Mouse (Mus musculus) lung, embryonic 15.5 days (tissue): ENCODE results near the gene Vamp9. TPM values are rescaled to one million over a fixed set of nuclear protein-coding genes. Genes with fewer than 3 reads are reported as not detected.

Experiments
- ATAC-seq: fragments of 200-750 bp; cut with Nextera tagmentation; 2 replicates; pipeline ENCODE4 v1.8.0; 2017; ENCODE audit warnings: moderate number of reproducible peaks, borderline replicate concordance; ENCODE audit not compliant: low FRiP score, low TSS enrichment; ENCODE audit errors: extremely low read depth
- H3K27ac ChIP-seq: fragments of 300-500 bp; sonication (generic); 2 replicates; pipeline ENCODE4 v1.5.1; 2015; ENCODE audit warnings: moderate library complexity, mild to moderate bottlenecking, inconsistent platforms
- H3K27me3 ChIP-seq: fragments of 300-500 bp; sonication (generic); 2 replicates; pipeline ENCODE4 v1.6.1; 2015; ENCODE audit warnings: inconsistent platforms
- H3K36me3 ChIP-seq: fragments of 300-500 bp; sonication (generic); 2 replicates; pipeline ENCODE4 v1.6.1; 2015; ENCODE audit warnings: inconsistent platforms
- H3K4me1 ChIP-seq: fragments of 300-500 bp; sonication (generic); 2 replicates; pipeline ENCODE4 v1.6.1; 2015; ENCODE audit warnings: inconsistent platforms
- H3K4me2 ChIP-seq: fragments of 300-500 bp; sonication (generic); 2 replicates; pipeline ENCODE4 v1.6.1; 2015; ENCODE audit warnings: inconsistent platforms, mild to moderate bottlenecking, moderate library complexity
- H3K4me3 ChIP-seq: fragments of 300-500 bp; sonication (generic); 2 replicates; pipeline ENCODE4 v1.5.1; 2015; ENCODE audit warnings: mild to moderate bottlenecking, inconsistent platforms
- H3K9ac ChIP-seq: fragments of 300-500 bp; sonication (generic); 2 replicates; pipeline ENCODE4 v1.6.1; 2015; ENCODE audit warnings: inconsistent platforms
- H3K9me3 ChIP-seq: fragments of 300-500 bp; sonication (generic); 2 replicates; pipeline ENCODE4 v1.6.1; 2016; ENCODE audit warnings: inconsistent platforms
- WGBS: fragments of 180-500 bp; shearing (Covaris S2); methylation state at CpG from one replicate; pipeline ENCODE4 v1.1.7; 2015; 5-methylcytosine and 5-hydroxymethylcytosine counted together
- polyA plus RNA-seq: library from polyadenylated mRNA; unstranded; fragments of >200 nt; fragmentation: Nextera tagmentation; extraction: Ambion mirVana; gene quantifications from 2 replicates; pipeline ENCODE4 v1.2.1, GENCODE M21; 2015

Gene Vamp9
- polyA plus RNA-seq, 1 experiment from 2014 or later, result 0.36 TPM

DNA sequence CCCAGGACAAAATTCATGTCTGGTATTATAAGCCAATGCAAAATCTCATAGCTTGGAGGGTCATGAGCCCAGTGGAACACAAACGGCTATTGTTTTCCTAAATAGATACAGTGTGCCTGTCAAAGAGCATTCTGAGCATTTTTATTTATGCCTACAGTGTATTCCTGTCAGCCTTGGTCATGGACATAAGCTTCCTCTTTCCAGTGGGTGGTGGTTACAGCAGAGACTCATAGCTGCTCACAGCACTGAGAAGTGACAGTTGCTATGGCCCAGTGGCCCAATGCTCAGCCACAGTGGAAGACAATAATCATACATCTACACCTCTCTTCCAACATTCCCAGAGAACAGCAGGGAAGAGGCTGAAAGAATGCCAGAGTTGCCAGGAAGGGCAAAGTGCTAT is 18.9 kb upstream of the Vamp9 start:
- no peaks in the 10 kb centered on the region for H3K9me3 ChIP-seq
- WGBS, result 71% methylated on average over 1 of the region's 1 CpGs
- H3K36me3 ChIP-seq, result no peaks in the 10 kb centered on the region
- H3K4me1 ChIP-seq, result no peaks in the 10 kb centered on the region
- ATAC-seq, result no peak
- no peak overlapping the region for H3K4me2 ChIP-seq
- no peak overlapping the region for H3K9ac ChIP-seq
- H3K27me3 ChIP-seq, result no peaks in the 10 kb centered on the region
- no peak overlapping the region for H3K27ac ChIP-seq
- H3K4me3 ChIP-seq, result no peak overlapping the region

- no peaks in the 10 kb centered on the region for H3K9me3 ChIP-seq
- no peak for ATAC-seq
- H3K4me3 ChIP-seq, result no peak overlapping the region
- H3K36me3 ChIP-seq, result no peaks in the 10 kb centered on the region
- no peak overlapping the region for H3K4me2 ChIP-seq
- H3K27me3 ChIP-seq, result no peaks in the 10 kb centered on the region
- no peak overlapping the region for H3K27ac ChIP-seq
- H3K9ac ChIP-seq, result no peak overlapping the region
- no peaks in the 10 kb centered on the region for H3K4me1 ChIP-seq
- WGBS, result 53% methylated on average over 12 of the region's 12 CpGs
Observed at GRCm38 (mm10) chr5:99891516-99892441, 14.3 kb upstream of the Vamp9 start.

DNA sequence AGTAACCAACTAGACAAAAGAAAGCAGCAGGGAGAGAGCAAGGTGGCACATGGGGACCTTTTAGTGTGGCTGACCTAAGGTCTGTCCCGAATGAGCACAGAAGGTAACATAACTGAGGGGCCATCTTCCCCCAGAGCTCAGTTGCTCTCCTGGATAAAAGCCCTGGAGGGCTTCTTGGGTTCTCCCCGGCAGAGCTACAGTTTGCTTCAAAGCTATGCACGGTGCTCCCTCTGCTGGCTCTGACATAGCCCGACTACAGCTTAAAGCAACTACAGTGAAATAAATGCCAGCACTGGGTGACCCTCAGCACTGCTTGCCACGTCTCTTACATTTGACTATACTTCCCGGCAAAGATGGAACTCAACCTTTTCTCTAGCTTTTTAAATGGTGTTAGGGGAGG is 6.0 kb upstream of the Vamp9 start:
- Histone ChIP-seq H3K4me2 (no peak overlapping the region), H3K9ac (no peak overlapping the region), H3K4me3 (no peak overlapping the region), H3K27me3 (peaks cover 4% of the 10 kb centered on the region; the same call in 1 of the 2 replicates), H3K27ac (no peak overlapping the region), H3K36me3 (no peaks in the 10 kb centered on the region), H3K9me3 (no peaks in the 10 kb centered on the region), H3K4me1 (no peaks in the 10 kb centered on the region)
- WGBS, result 9% methylated on average over 6 of the region's 6 CpGs
- peak; percentile 64; the same call in 1 of the 2 replicates for ATAC-seq

GRCm38 (mm10) chr5:99905731-99906130 is 323 bp upstream of the Vamp9 start:
- WGBS, result 58% methylated on average over 7 of the region's 7 CpGs

DNA sequence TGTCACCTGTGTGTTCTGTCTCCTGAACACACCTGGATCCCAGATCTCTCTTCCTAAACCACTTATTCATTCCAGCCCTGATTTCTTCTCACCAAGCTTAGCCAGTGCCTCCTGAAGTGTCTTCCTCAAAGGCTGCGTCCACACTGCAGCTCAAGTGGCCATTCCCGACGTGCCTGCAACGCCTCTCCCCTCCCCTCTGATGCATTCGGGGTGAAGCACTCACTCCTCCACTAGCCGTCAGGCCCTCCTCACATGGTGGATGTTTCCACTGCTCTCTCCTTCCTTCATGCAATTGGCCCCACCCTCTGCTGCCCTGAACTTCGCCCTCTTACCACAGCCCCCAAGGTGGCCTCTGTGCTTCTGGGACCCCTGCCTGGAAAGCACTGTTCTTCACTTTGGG is 9.4 kb downstream of the Vamp9 start:
- Histone ChIP-seq H3K4me3 (no peak overlapping the region), H3K4me2 (no peak overlapping the region), H3K27ac (no peak overlapping the region), H3K36me3 (no peaks in the 10 kb centered on the region), H3K9ac (no peak overlapping the region), H3K4me1 (peaks cover 14% of the 10 kb centered on the region), H3K27me3 (no peaks in the 10 kb centered on the region), H3K9me3 (no peaks in the 10 kb centered on the region)
- WGBS, result 14% methylated on average over 7 of the region's 7 CpGs
- ATAC-seq, result peak; percentile 46; the same call in 1 of the 2 replicates

More at GRCm38 (mm10) chr5:99905731-99906130, 323 bp upstream of the Vamp9 start:
- Histone ChIP-seq H3K4me2 (peak overlapping the region; percentile 70), H3K4me1 (no peaks in the 10 kb centered on the region), H3K9me3 (no peaks in the 10 kb centered on the region), H3K9ac (no peak overlapping the region), H3K27me3 (peaks cover 4% of the 10 kb centered on the region; the same call in 1 of the 2 replicates), H3K36me3 (no peaks in the 10 kb centered on the region), H3K4me3 (peak overlapping the region; percentile 72; the same call in 1 of the 2 replicates), H3K27ac (peak overlapping the region; percentile 99)
- no peak for ATAC-seq

DNA sequence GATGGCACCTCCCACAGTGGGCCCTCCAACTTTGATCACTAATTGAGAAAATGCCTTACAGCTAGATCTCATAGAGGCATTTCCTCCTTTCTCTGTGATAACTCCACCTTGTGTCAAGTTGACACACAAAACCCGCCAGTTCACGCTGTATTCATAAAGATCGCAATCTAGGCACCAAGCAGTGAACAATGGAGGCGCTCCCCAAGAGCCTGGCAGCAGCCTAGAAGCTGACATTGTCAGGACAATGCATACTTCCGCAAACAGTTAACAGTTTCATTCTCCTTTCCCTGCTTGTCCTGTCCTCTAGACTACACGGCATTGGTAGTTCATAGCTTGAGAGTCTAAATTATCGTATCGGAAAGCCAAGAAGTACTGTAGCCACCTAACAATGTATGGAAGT is 16.0 kb downstream of the Vamp9 start:
- H3K4me1 ChIP-seq, result no peaks in the 10 kb centered on the region
- no peaks in the 10 kb centered on the region for H3K36me3 ChIP-seq
- H3K4me3 ChIP-seq, result no peak overlapping the region
- H3K4me2 ChIP-seq, result no peak overlapping the region
- no peaks in the 10 kb centered on the region for H3K9me3 ChIP-seq
- H3K9ac ChIP-seq, result no peak overlapping the region
- no peak overlapping the region for H3K27ac ChIP-seq
- H3K27me3 ChIP-seq, result no peaks in the 10 kb centered on the region
- whole genome bisulfite sequencing, result 80% methylated on average over 8 of the region's 8 CpGs
- ATAC-seq, result no peak

DNA sequence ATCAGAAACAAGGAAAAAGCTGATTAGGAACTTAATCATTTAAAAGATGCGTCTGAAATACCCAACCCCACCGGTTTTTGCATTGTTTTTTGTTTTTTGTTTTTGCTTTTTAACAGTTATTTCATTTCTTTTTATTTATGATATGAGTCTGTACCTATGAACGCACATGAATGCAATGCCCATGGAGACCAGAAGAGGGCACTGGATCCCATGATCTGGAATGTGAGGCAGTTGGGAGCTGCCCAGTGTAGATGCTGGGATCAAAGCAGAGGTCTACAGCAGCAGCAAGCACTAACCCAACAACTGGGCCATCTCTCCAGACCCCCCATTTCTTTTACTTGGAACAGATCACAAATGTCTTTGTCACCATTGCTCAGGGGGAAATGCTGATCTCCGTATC is 21.9 kb downstream of the Vamp9 start:
- Histone ChIP-seq H3K4me1 (no peaks in the 10 kb centered on the region), H3K36me3 (no peaks in the 10 kb centered on the region), H3K9me3 (no peaks in the 10 kb centered on the region), H3K4me2 (no peak overlapping the region), H3K27ac (no peak overlapping the region), H3K27me3 (no peaks in the 10 kb centered on the region), H3K9ac (no peak overlapping the region), H3K4me3 (no peak overlapping the region)
- 47% methylated on average over 4 of the region's 4 CpGs for WGBS
- no peak for ATAC-seq

DNA sequence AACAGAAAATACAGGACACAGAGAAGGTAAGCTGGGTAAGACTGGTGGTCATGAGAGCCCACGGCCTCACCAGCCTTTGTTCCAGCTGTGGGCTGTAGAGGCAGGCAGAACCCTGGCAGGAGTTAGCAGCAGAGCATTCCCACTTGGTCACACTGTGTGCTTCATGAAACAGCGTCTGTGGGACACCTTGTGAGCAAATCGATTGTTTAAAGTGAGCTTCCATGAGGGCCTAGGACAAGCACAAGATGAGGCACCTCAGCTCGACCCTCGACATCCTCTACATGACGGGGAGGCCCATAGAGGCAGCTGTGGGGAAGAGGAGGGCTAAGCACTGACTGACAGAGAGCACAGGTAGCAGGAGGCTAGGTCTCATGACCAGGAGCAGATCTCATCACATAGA is 25.9 kb downstream of the Vamp9 start:
- Histone ChIP-seq H3K9ac (no peak overlapping the region), H3K36me3 (no peaks in the 10 kb centered on the region), H3K4me3 (no peak overlapping the region), H3K4me2 (no peak overlapping the region), H3K9me3 (no peaks in the 10 kb centered on the region), H3K27ac (no peak overlapping the region), H3K4me1 (no peaks in the 10 kb centered on the region), H3K27me3 (no peaks in the 10 kb centered on the region)
- no peak for ATAC-seq
- WGBS, result 69% methylated on average over 6 of the region's 6 CpGs

GRCm38 (mm10) chr5:99939440-99939839 is 33.4 kb downstream of the Vamp9 start:
- H3K27me3 ChIP-seq, result no peaks in the 10 kb centered on the region
- H3K4me2 ChIP-seq, result no peak overlapping the region
- H3K36me3 ChIP-seq, result no peaks in the 10 kb centered on the region
- H3K9me3 ChIP-seq, result no peaks in the 10 kb centered on the region
- WGBS, result 65% methylated on average over 3 of the region's 3 CpGs
- H3K4me3 ChIP-seq, result no peak overlapping the region
- H3K4me1 ChIP-seq, result no peaks in the 10 kb centered on the region
- H3K27ac ChIP-seq, result no peak overlapping the region
- H3K9ac ChIP-seq, result no peak overlapping the region
- no peak for ATAC-seq

DNA sequence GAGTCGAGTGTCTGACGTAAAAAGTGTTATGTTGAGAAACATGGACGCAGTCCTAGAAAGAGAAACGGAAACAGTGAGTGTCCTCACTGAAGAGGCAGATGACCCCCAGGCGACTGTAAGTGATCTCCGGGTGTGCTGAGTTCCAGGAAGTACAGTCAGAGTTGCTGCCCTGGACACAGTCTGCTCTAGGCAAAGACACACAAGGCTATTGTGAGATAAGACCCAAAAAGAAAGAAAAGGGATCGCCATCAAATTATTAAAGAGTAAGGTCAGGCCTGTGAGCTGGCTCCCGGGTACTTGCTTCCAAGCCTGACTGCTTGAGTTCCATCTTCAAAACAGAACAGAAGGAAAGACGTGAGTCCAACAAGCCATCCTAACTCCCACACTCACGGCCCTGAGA is 35.2 kb downstream of the Vamp9 start:
- no peaks in the 10 kb centered on the region for H3K9me3 ChIP-seq
- ATAC-seq, result no peak
- H3K4me3 ChIP-seq, result no peak overlapping the region
- no peak overlapping the region for H3K4me2 ChIP-seq
- no peak overlapping the region for H3K9ac ChIP-seq
- no peaks in the 10 kb centered on the region for H3K36me3 ChIP-seq
- 59% methylated on average over 10 of the region's 10 CpGs for WGBS
- no peaks in the 10 kb centered on the region for H3K27me3 ChIP-seq
- H3K27ac ChIP-seq, result no peak overlapping the region
- no peaks in the 10 kb centered on the region for H3K4me1 ChIP-seq

- ATAC-seq, result no peak
Observed at GRCm38 (mm10) chr5:99941776-99942502, 35.9 kb downstream of the Vamp9 start.

DNA sequence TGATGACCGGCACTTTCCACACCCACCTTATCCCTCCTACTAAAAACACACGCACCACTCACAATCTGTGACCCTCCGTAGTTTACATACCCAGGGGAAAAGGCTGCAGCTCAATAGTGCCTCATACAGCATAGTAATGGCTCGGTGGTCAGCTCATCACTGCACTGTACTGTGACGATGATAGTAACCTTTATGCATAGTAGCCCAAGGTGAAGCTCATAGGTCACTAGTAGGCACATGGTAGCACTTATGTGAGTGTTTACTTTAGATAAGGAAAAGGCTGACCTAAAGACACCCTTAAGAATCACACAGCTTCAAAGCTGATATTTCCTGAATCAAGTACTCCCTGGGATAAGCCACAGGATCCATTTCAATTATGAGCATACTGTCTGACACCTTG is 46.5 kb downstream of the Vamp9 start:
- no peaks in the 10 kb centered on the region for H3K27me3 ChIP-seq
- 58% methylated on average over 5 of the region's 5 CpGs for WGBS
- H3K27ac ChIP-seq, result no peak overlapping the region
- no peaks in the 10 kb centered on the region for H3K4me1 ChIP-seq
- no peak overlapping the region for H3K9ac ChIP-seq
- H3K4me3 ChIP-seq, result no peak overlapping the region
- 0 out of 2 replicates have a peak, but pooled peaks cover 2% of the 10 kb centered on the region for H3K36me3 ChIP-seq
- H3K4me2 ChIP-seq, result no peak overlapping the region
- no peaks in the 10 kb centered on the region for H3K9me3 ChIP-seq
- no peak for ATAC-seq

More at GRCm38 (mm10) chr5:99941776-99942502, 35.9 kb downstream of the Vamp9 start:
- Histone ChIP-seq H3K27me3 (no peaks in the 10 kb centered on the region), H3K36me3 (no peaks in the 10 kb centered on the region), H3K9me3 (no peaks in the 10 kb centered on the region), H3K27ac (no peak overlapping the region), H3K4me3 (no peak overlapping the region), H3K9ac (no peak overlapping the region), H3K4me2 (no peak overlapping the region), H3K4me1 (no peaks in the 10 kb centered on the region)
- WGBS, result 49% methylated on average over 10 of the region's 10 CpGs
